Mouse (Mus musculus): ENCODE data around the gene Pdcd4. TPM values are rescaled to one million over a fixed set of nuclear protein-coding genes. Genes with fewer than 3 reads are reported as not detected.

Gene Pdcd4
- polyA plus RNA-seq (2015; fragmentation: Nextera tagmentation; extraction: Ambion mirVana), result 94.1 and 101 TPM in 2 replicates

GRCm38 (mm10) chr19:53892061-53892460, at the start of gene Pdcd4:
TSS of gene Pdcd4 (plus strand) at chr19:53892231.
- Histone ChIP-seq H3K4me1 (ENCODE audit: control insufficient read depth, insufficient read depth, low read length) (peaks cover 49% of the 10 kb centered on the region), H3K36me3 (ENCODE audit: control insufficient read depth, insufficient read depth, low read length) (no peaks in the 10 kb centered on the region), H3K27ac (ENCODE audit: low read length) (peak within 1 kb of the TSS; percentile 90), H3K4me2 (ENCODE audit: low read depth, low read length) (0 out of 2 replicates have a peak within 1 kb of the TSS, but pooled peaks have one; percentile 9), H3K4me3 (replicated peaks; ENCODE audit: low read length) (no peak within 1 kb of the TSS), H3K9me3 (replicated peaks; ENCODE audit: control insufficient read depth, low read length) (no peaks in the 10 kb centered on the region), H3K9ac (ENCODE audit: low read length) (peak within 1 kb of the TSS; percentile 40; the same call in 1 of the 2 replicates), H3K27me3 (ENCODE audit: control insufficient read depth, insufficient read depth, low read length) (no peaks in the 10 kb centered on the region)
- ATAC-seq (ENCODE audit: insufficient read depth, low FRiP score), result peak; percentile 59; the same call in 1 of the 2 replicates
- WGBS, result 8% methylated on average over 3 of the region's 3 CpGs

DNA sequence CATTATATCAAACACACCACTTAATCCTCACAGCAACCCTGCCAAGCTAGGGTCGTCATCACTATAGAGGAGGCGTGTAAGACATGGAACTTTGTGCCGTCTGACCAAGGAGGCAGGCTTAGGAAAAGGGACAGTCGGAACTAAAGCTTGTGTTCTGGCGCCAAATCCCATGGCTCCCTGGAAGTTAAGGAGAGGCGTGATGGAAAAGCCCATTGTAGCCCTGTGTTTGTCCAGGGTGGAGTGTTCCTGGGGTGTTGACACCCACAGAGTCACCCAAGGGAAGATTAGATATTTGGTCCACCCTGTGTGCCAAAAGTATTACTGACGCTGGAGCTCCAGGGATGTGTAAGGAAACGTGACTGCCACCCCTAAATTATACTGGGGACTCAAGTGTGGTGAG, 48.1 kb upstream of the Pdcd4 start:
- Histone ChIP-seq H3K9ac (ENCODE audit: low read length) (no peak overlapping the region), H3K36me3 (ENCODE audit: control insufficient read depth, insufficient read depth, low read length) (no peaks in the 10 kb centered on the region), H3K4me2 (ENCODE audit: low read depth, low read length) (no peak overlapping the region), H3K4me1 (ENCODE audit: control insufficient read depth, insufficient read depth, low read length) (0 out of 2 replicates have a peak, but pooled peaks cover 10% of the 10 kb centered on the region), H3K4me3 (replicated peaks; ENCODE audit: low read length) (no peak overlapping the region), H3K27me3 (ENCODE audit: control insufficient read depth, insufficient read depth, low read length) (no peaks in the 10 kb centered on the region), H3K27ac (ENCODE audit: low read length) (no peak overlapping the region), H3K9me3 (replicated peaks; ENCODE audit: control insufficient read depth, low read length) (no peaks in the 10 kb centered on the region)
- peak; percentile 43 for ATAC-seq (ENCODE audit: insufficient read depth, low FRiP score)
- WGBS, result 66% methylated on average over 8 of the region's 8 CpGs

DNA sequence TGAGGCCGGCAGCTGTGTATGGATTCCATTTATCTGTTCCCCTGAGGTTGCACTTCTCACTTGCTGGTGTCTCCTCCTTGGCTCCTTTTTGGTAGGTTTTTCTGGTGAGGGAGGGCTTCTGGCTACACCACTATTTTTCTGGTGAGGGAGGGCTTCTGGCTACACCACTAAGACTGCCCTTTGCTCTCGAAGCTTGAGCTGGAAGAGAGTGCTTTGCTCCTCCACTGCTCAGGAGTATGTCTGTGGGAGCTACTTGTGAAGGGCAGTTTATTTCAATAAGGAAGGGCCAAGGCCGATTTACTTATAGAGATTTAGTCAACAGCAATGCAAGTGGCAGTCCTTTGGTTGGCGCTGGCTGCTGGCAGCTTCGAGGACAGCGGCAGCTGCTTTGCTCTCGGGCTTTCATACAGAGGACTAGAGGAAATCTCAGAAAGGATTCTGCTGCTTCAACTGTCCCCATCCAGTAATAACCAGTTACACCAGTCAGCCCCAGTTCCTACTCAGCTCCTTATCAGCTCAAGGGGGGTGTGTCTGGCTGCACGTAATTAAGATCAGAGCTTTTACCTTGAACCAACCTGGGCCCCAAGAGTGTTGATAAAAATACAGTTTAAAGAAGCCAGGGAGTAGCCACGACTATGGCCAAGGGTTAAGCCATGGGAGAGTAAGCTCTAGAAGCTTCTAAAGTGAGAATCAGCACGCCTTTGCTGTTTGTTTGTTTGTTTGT, 43.6 kb upstream of the Pdcd4 start:
- no peak overlapping the region for H3K4me2 ChIP-seq (ENCODE audit: low read depth, low read length)
- 0 out of 2 replicates have a peak overlapping the region, but pooled peaks have one; percentile 28 for H3K9ac ChIP-seq (ENCODE audit: low read length)
- no peaks in the 10 kb centered on the region for H3K9me3 ChIP-seq (replicated peaks; ENCODE audit: control insufficient read depth, low read length)
- peak overlapping the region; percentile 80 for H3K27ac ChIP-seq (ENCODE audit: low read length)
- H3K4me1 ChIP-seq (ENCODE audit: control insufficient read depth, insufficient read depth, low read length), result peaks cover 32% of the 10 kb centered on the region
- H3K36me3 ChIP-seq (ENCODE audit: control insufficient read depth, insufficient read depth, low read length), result no peaks in the 10 kb centered on the region
- WGBS, result 65% methylated on average over 10 of the region's 10 CpGs
- ATAC-seq (ENCODE audit: insufficient read depth, low FRiP score), result peak; percentile 63; the same call in 1 of the 2 replicates
- H3K27me3 ChIP-seq (ENCODE audit: control insufficient read depth, insufficient read depth, low read length), result no peaks in the 10 kb centered on the region
- no peak overlapping the region for H3K4me3 ChIP-seq (replicated peaks; ENCODE audit: low read length)

DNA sequence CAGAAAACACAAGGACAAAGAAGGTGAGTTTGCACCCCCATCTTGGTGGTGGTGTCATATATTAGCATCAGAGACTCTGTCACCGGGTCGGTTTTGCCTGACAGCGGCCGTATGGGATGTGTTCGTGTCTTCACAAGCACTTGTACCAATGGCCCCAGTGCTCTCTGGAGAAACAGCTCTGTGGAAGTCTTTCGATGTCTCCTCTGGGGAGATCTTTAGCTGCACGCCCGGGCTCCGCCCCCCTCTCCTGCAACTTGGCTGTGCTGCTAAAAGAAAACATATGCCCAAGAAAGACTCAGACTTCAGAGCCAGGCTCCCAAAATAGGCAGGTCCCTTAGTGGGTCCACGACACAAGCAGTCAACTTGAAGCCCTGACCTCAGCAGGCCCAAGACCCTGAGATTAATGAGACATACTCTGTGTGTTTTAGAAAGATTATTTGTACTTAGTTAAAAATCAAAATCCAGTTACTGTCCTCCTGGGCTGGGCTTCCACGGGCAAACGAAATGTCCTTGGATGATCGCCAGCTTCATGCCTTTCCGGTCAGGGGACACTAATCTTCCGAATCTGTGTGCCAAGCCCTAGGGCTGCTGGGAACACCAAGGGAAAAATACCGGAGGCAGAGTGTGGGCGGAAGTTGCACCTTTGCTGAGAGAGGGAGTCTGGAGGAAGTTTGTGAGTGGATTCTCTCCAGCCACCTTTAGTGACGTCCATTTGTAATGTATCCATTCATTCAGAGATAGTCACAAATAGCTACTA, 41.7 kb upstream of the Pdcd4 start:
- peak overlapping the region; percentile 73 for H3K27ac ChIP-seq (ENCODE audit: low read length)
- WGBS, result 37% methylated on average over 18 of the region's 18 CpGs
- H3K9me3 ChIP-seq (replicated peaks; ENCODE audit: control insufficient read depth, low read length), result no peaks in the 10 kb centered on the region
- H3K36me3 ChIP-seq (ENCODE audit: control insufficient read depth, insufficient read depth, low read length), result no peaks in the 10 kb centered on the region
- ATAC-seq (ENCODE audit: insufficient read depth, low FRiP score), result 0 out of 2 replicates have a peak, but pooled peaks have one; percentile 30
- 0 out of 2 replicates have a peak overlapping the region, but pooled peaks have one; percentile 4 for H3K4me2 ChIP-seq (ENCODE audit: low read depth, low read length)
- no peak overlapping the region for H3K4me3 ChIP-seq (replicated peaks; ENCODE audit: low read length)
- H3K9ac ChIP-seq (ENCODE audit: low read length), result 0 out of 2 replicates have a peak overlapping the region, but pooled peaks have one; percentile 42
- H3K27me3 ChIP-seq (ENCODE audit: control insufficient read depth, insufficient read depth, low read length), result no peaks in the 10 kb centered on the region
- H3K4me1 ChIP-seq (ENCODE audit: control insufficient read depth, insufficient read depth, low read length), result peaks cover 35% of the 10 kb centered on the region

GRCm38 (mm10) chr19:53851352-53851751, 40.7 kb upstream of the Pdcd4 start:
- peaks cover 39% of the 10 kb centered on the region for H3K4me1 ChIP-seq (ENCODE audit: control insufficient read depth, insufficient read depth, low read length)
- no peak overlapping the region for H3K4me2 ChIP-seq (ENCODE audit: low read depth, low read length)
- 85% methylated on average over 13 of the region's 13 CpGs for WGBS
- H3K27me3 ChIP-seq (ENCODE audit: control insufficient read depth, insufficient read depth, low read length), result no peaks in the 10 kb centered on the region
- H3K36me3 ChIP-seq (ENCODE audit: control insufficient read depth, insufficient read depth, low read length), result no peaks in the 10 kb centered on the region
- no peak overlapping the region for H3K4me3 ChIP-seq (replicated peaks; ENCODE audit: low read length)
- H3K27ac ChIP-seq (ENCODE audit: low read length), result peak overlapping the region; percentile 87; the same call in 1 of the 2 replicates
- no peak overlapping the region for H3K9ac ChIP-seq (ENCODE audit: low read length)
- no peak for ATAC-seq (ENCODE audit: insufficient read depth, low FRiP score)
- H3K9me3 ChIP-seq (replicated peaks; ENCODE audit: control insufficient read depth, low read length), result no peaks in the 10 kb centered on the region

GRCm38 (mm10) chr19:53851826-53852698, 40.0 kb upstream of the Pdcd4 start:
- no peak overlapping the region for H3K4me3 ChIP-seq (replicated peaks; ENCODE audit: low read length)

GRCm38 (mm10) chr19:53852699-53853451, 39.2 kb upstream of the Pdcd4 start:
- Histone ChIP-seq H3K4me1 (ENCODE audit: control insufficient read depth, insufficient read depth, low read length) (peaks cover 35% of the 10 kb centered on the region), H3K36me3 (ENCODE audit: control insufficient read depth, insufficient read depth, low read length) (no peaks in the 10 kb centered on the region), H3K9me3 (replicated peaks; ENCODE audit: control insufficient read depth, low read length) (no peaks in the 10 kb centered on the region), H3K4me3 (replicated peaks; ENCODE audit: low read length) (no peak overlapping the region), H3K27ac (ENCODE audit: low read length) (peak overlapping the region; percentile 87), H3K9ac (ENCODE audit: low read length) (peak overlapping the region; percentile 37; the same call in 1 of the 2 replicates), H3K27me3 (ENCODE audit: control insufficient read depth, insufficient read depth, low read length) (no peaks in the 10 kb centered on the region), H3K4me2 (ENCODE audit: low read depth, low read length) (peak overlapping the region; percentile 30; the same call in 1 of the 2 replicates)
- WGBS, result 31% methylated on average over 15 of the region's 15 CpGs
- ATAC-seq (ENCODE audit: insufficient read depth, low FRiP score), result peak; percentile 78

More at GRCm38 (mm10) chr19:53851826-53852698, 40.0 kb upstream of the Pdcd4 start:
- H3K36me3 ChIP-seq (ENCODE audit: control insufficient read depth, insufficient read depth, low read length), result no peaks in the 10 kb centered on the region
- WGBS, result 77% methylated on average over 14 of the region's 14 CpGs
- H3K4me2 ChIP-seq (ENCODE audit: low read depth, low read length), result 0 out of 2 replicates have a peak overlapping the region, but pooled peaks have one; percentile 30
- no peaks in the 10 kb centered on the region for H3K27me3 ChIP-seq (ENCODE audit: control insufficient read depth, insufficient read depth, low read length)
- peak; percentile 21; the same call in 1 of the 2 replicates for ATAC-seq (ENCODE audit: insufficient read depth, low FRiP score)
- H3K4me1 ChIP-seq (ENCODE audit: control insufficient read depth, insufficient read depth, low read length), result peaks cover 39% of the 10 kb centered on the region
- H3K9ac ChIP-seq (ENCODE audit: low read length), result no peak overlapping the region
- H3K27ac ChIP-seq (ENCODE audit: low read length), result peak overlapping the region; percentile 87
- H3K9me3 ChIP-seq (replicated peaks; ENCODE audit: control insufficient read depth, low read length), result no peaks in the 10 kb centered on the region

- H3K27me3 ChIP-seq (ENCODE audit: control insufficient read depth, insufficient read depth, low read length), result no peaks in the 10 kb centered on the region
- no peak overlapping the region for H3K4me3 ChIP-seq (replicated peaks; ENCODE audit: low read length)
- H3K9me3 ChIP-seq (replicated peaks; ENCODE audit: control insufficient read depth, low read length), result no peaks in the 10 kb centered on the region
- no peak overlapping the region for H3K4me2 ChIP-seq (ENCODE audit: low read depth, low read length)
- ATAC-seq (ENCODE audit: insufficient read depth, low FRiP score), result no peak
- peak overlapping the region; percentile 62; the same call in 1 of the 2 replicates for H3K27ac ChIP-seq (ENCODE audit: low read length)
- peaks cover 34% of the 10 kb centered on the region for H3K4me1 ChIP-seq (ENCODE audit: control insufficient read depth, insufficient read depth, low read length)
- WGBS, result 41% methylated on average over 4 of the region's 4 CpGs
- no peak overlapping the region for H3K9ac ChIP-seq (ENCODE audit: low read length)
- H3K36me3 ChIP-seq (ENCODE audit: control insufficient read depth, insufficient read depth, low read length), result no peaks in the 10 kb centered on the region
These were observed 37.1 kb upstream of the Pdcd4 start for GRCm38 (mm10) chr19:53854978-53855377.
